7 mouse cellular contexts compared by ENCODE assay signal in genomic region chr12:8773336-8773735, GRCm38 (mm10). TPM values are rescaled to one million over a fixed set of nuclear protein-coding genes. Genes with fewer than 3 reads are reported as not detected.
DNase-seq lines count a peak whose midpoint lies in the region; ATAC-seq and TF ChIP-seq lines count a peak whose summit lies in the region.

No protein-coding gene starts in this region.

- WGBS in forebrain, embryonic 15.5 days = 18% methylated on average over 6 of the region's 6 CpGs
- 60% methylated on average over 6 of the region's 6 CpGs for WGBS in liver, embryonic 15.5 days (ENCODE audit: insufficient replicate concordance)

- peaks cover 4% of the 10 kb centered on the region for H3K9me3 ChIP-seq in CH12.LX (replicated peaks; ENCODE audit: low read length)
- no peaks in the 10 kb centered on the region for H3K9me3 ChIP-seq in forebrain, embryonic 15.5 days
- no peaks in the 10 kb centered on the region for H3K9me3 ChIP-seq in liver, embryonic 15.5 days (replicated peaks)

- no peak for ATAC-seq in forebrain, embryonic 15.5 days (replicated peaks)
- no peak for ATAC-seq in liver, embryonic 15.5 days (ENCODE audit: insufficient read depth)

- H3K4me3 ChIP-seq in CH12.LX (replicated peaks in 1 of 3; ENCODE audit: low read depth in 2 of 3, low read length in 2 of 3, poor library complexity in 1 of 3) = peak overlapping the region in 1 of 3 experiments; percentile 58
- H3K4me3 ChIP-seq in forebrain, embryonic 15.5 days = peak overlapping the region; percentile 93
- H3K4me3 ChIP-seq in liver, embryonic 15.5 days (replicated peaks) = peak overlapping the region; percentile 65; the same call in 1 of the 2 replicates
- H3K4me3 ChIP-seq in left cerebral cortex, adult 2 months = no peak overlapping the region

- H3K4me1 ChIP-seq in CH12.LX (ENCODE audit: control insufficient read depth in 1 of 2, insufficient read depth in 2 of 2) = peaks cover 0 to 10% of the 10 kb centered on the region in 2 experiments; a peak in 2 of 4 replicates
- peaks cover 15% of the 10 kb centered on the region for H3K4me1 ChIP-seq in forebrain, embryonic 15.5 days
- H3K4me1 ChIP-seq in liver, embryonic 15.5 days (replicated peaks) = peaks cover 55% of the 10 kb centered on the region

- no peaks in the 10 kb centered on the region for H3K79me2 ChIP-seq in CH12.LX (replicated peaks; ENCODE audit: control insufficient read depth, extremely low read depth, insufficient read depth, poor library complexity, severe bottlenecking)

- H3K9ac ChIP-seq in CH12.LX (ENCODE audit: insufficient read depth, low read depth) = no peak overlapping the region
- peak overlapping the region; percentile 85 for H3K9ac ChIP-seq in forebrain, embryonic 15.5 days (replicated peaks)
- 0 out of 2 replicates have a peak overlapping the region, but pooled peaks have one; percentile 58 for H3K9ac ChIP-seq in liver, embryonic 15.5 days

- no peaks in the 10 kb centered on the region for H3K36me3 ChIP-seq in CH12.LX (replicated peaks in 1 of 2; ENCODE audit: control insufficient read depth in 1 of 2, insufficient read depth in 1 of 2, low read length in 1 of 2)
- no peaks in the 10 kb centered on the region for H3K36me3 ChIP-seq in forebrain, embryonic 15.5 days
- H3K36me3 ChIP-seq in liver, embryonic 15.5 days (replicated peaks) = no peaks in the 10 kb centered on the region

- TF ChIP-seq CTCF in CH12.LX (conservative IDR thresholded peaks at IDR 0.05 in 1 of 2, IDR thresholded peaks at IDR 0.05 in 1 of 2; ENCODE audit: low read depth in 2 of 2, low read length in 2 of 2) = no peak
- no peak for TF ChIP-seq CTCF in left cerebral cortex, adult 2 months (IDR thresholded peaks at IDR 0.05)

- intact Hi-C loops in left cerebral cortex, adult 2 months (cut with DNase I) = loop anchor here (5.0 kb wide), 1 partner anchor 229 kb away; no protein-coding TSS in a partner anchor

- H3K27me3 ChIP-seq in CH12.LX (replicated peaks) = peaks cover 13% of the 10 kb centered on the region
- no peaks in the 10 kb centered on the region for H3K27me3 ChIP-seq in forebrain, embryonic 15.5 days
- H3K27me3 ChIP-seq in liver, embryonic 15.5 days = peaks cover 46% of the 10 kb centered on the region

- in situ Hi-C loops in CH12.LX (cut with MboI; ENCODE audit: low pct_ligation_motif_present, low pct_unique_long_range_greater_than_20kb, low sequenced_read_pairs) = loop anchor here (10.0 kb wide), 1 partner anchor 241 kb away; no protein-coding TSS in a partner anchor

- dilution Hi-C loops in CH12.LX (cut with MboI; ENCODE audit: extremely low pct_ligation_motif_present, extremely low pct_unique_long_range_greater_than_20kb, low sequenced_read_pairs) = no loop called here

- no peak for TF ChIP-seq EP300 in CH12.LX (IDR thresholded peaks at IDR 0.05; ENCODE audit: low read length)

- TF ChIP-seq RAD21 in CH12.LX (IDR thresholded peaks at IDR 0.05; ENCODE audit: low read depth, low read length) = no peak

- DNase-seq in 3T3-L1 (ENCODE audit: low read depth, low spot score) = peak; percentile 57
- no peak for DNase-seq in CH12.LX (ENCODE audit: extremely low read depth)
- DNase-seq in adrenal gland, postnatal 10 days = no peak
- no peak for DNase-seq in right cerebral cortex, postnatal 10 days (ENCODE audit: low spot score in 2 of 2)
- no peak for DNase-seq in left cerebral cortex, adult 2 months (ENCODE audit: extremely low spot score in 1 of 2, low spot score in 2 of 2)

- no peak for TF ChIP-seq POLR2A in CH12.LX (IDR thresholded peaks at IDR 0.05; ENCODE audit: low read depth, low read length)

- no peak overlapping the region for H3K27ac ChIP-seq in CH12.LX (ENCODE audit: insufficient read depth, low read depth)
- H3K27ac ChIP-seq in forebrain, embryonic 15.5 days (replicated peaks) = 0 out of 2 replicates have a peak overlapping the region, but pooled peaks have one; percentile 78
- no peak overlapping the region for H3K27ac ChIP-seq in liver, embryonic 15.5 days (replicated peaks)
- H3K27ac ChIP-seq in left cerebral cortex, adult 2 months = no peak overlapping the region

- peak overlapping the region; percentile 24; the same call in 1 of the 2 replicates for H3K4me2 ChIP-seq in CH12.LX (ENCODE audit: insufficient read depth, low read depth, poor library complexity, severe bottlenecking)
- H3K4me2 ChIP-seq in forebrain, embryonic 15.5 days (replicated peaks) = peak overlapping the region; percentile 96
- peak overlapping the region; percentile 89 for H3K4me2 ChIP-seq in liver, embryonic 15.5 days

TF ChIP-seq in CH12.LX, 34 proteins besides CTCF, POLR2A, EP300 and RAD21:
- no peak for TF ChIP-seq NELFE (IDR thresholded peaks at IDR 0.05; ENCODE audit: low read depth, low read length)
- TF ChIP-seq IRF4 (IDR thresholded peaks at IDR 0.05; ENCODE audit: low read depth, low read length) = no peak
- TF ChIP-seq PAX5 (IDR thresholded peaks at IDR 0.05; ENCODE audit: low read length) = no peak
- TF ChIP-seq GABPA (IDR thresholded peaks at IDR 0.05; ENCODE audit: insufficient replicate concordance, low read depth, low read length) = no peak
- TF ChIP-seq MAFK (IDR thresholded peaks at IDR 0.05; ENCODE audit: insufficient replicate concordance, low read length) = peak; percentile 76
- no peak for TF ChIP-seq CHD1 (IDR thresholded peaks at IDR 0.05; ENCODE audit: low read depth, low read length)

RNA-seq across cellular contexts. Expression of gene Sdc1, which starts 2.2 kb away (rescaled TPM):
- total RNA-seq in CH12.LX (2012; rRNA removed) (5.3 and 8.1 TPM in 2 replicates), CH12.LX (2014; rRNA removed) (2.6 and 3.0 TPM in 2 replicates)
- 1.7 and 2.1 TPM in 2 replicates for polyA plus RNA-seq in CH12.LX (2012; ENCODE audit: insufficient read length, low read depth)
- 28.7 and 28.8 TPM in 2 replicates for polyA plus RNA-seq in forebrain, embryonic 15.5 days (2015; fragmentation: Nextera tagmentation; extraction: Ambion mirVana)
- polyA plus RNA-seq in liver, embryonic 15.5 days (2015; fragmentation: Nextera tagmentation; extraction: Ambion mirVana) = 23.3 and 26.3 TPM in 2 replicates
- 10 to 100 TPM; 27.2 to 42.0 TPM for total RNA-seq in adrenal gland, postnatal 10 days (2021)
- 1 to 10 TPM; 1.5 to 1.7 TPM for total RNA-seq in left cerebral cortex, adult 2 months (2021)

Comparison
In these comparisons a context has a peak if more than half of its experiments do, and no peak if none do; other contexts are left out.
1. H3K4me2 ChIP-seq: peak in every context shown above with its lines; median percentile 96 in forebrain, embryonic 15.5 days; 89 in liver, embryonic 15.5 days; 24 in CH12.LX.